Mouse (Mus musculus) E14TG2a.4 (cell line): ENCODE results near the gene Acot7.

Source experiments
- CTCF ChIP-seq: conservative IDR thresholded peaks from 2 replicates; pipeline ENCODE4 v1.5.1; 2014; ENCODE audit warnings: low read length
- NANOG ChIP-seq: IDR thresholded peaks from 2 replicates; pipeline ENCODE4 v1.6.1; 2014; ENCODE audit warnings: borderline replicate concordance, low read length, mixed read lengths
- POU5F1 ChIP-seq: IDR thresholded peaks from 2 replicates; pipeline ENCODE4 v1.6.1; 2014; ENCODE audit warnings: low read length, borderline replicate concordance

DNA sequence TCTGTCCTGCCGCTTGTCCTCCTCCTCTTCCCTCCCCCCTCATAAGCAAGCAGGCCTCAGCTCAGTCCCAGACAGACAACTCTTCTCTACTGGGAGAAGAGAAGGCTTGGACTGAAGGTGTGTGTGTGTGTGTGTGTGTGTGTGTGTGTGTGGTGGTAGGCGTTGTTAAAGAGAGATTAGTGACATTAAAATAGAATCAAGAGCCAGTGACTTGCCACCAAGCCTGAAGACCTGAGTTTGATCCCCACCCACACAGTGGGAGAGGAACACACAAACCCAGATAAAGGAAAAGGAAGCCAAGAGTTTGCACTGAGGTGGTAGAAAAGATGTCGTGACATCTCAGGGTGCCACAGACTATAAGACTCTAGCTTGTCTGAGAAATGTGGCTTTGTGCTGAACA is 69.3 kb downstream of the Acot7 start:
- TF ChIP-seq CTCF (no peak), POU5F1 (no peak), NANOG (no peak)
